8 mouse cellular contexts compared by ENCODE assay signal in the genomic region with DNA sequence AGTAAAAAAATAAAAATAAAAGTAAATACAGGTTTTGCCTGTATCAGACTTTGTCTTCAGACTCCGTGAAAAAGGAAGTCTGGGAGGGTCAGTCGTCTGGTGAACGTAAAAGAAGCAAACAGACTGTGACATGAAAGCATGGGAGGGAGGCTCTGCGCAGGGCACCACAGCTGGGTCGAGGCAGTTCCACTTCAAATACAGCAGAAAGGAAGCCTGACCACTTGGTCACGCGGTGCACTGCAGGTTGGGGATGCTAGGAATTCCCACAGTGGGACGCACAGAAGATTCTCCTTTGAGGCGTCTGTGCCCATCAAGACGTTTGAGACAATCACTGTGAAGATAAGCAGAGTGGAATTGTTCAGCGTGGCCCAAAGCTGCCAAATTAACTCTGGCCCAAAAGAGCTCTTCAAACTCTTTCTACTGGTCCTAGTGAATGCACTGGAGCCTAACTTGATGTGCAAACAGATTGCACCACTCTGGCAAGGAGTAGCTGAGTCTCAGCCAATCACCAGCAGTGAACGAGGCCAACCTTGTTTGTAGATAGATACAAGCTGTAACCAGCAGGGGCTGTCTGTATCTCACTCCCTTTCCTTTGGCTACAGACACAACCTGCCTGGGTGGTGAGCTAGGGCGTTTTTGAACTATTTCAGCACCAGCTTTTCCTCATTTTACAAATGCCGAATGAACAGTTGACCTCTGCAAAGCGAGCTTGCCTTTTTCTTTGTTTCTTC. TPM values are rescaled to one million over a fixed set of nuclear protein-coding genes. Genes with fewer than 3 reads are reported as not detected.
A peak's percentile ranks its signal among the peaks of the same experiment; 100 is the strongest.
DNase-seq lines count a peak whose midpoint lies in the region; ATAC-seq lines count a peak whose summit lies in the region.

No protein-coding gene starts in this region.

- H3K4me3 ChIP-seq in liver, embryonic 16.5 days (ENCODE audit: low read depth, low read length), result no peak overlapping the region

- H3K27me3 ChIP-seq in liver, embryonic 16.5 days (ENCODE audit: control insufficient read depth, insufficient read depth, low read depth, low read length), result no peaks in the 10 kb centered on the region

- peak; percentile 52 for DNase-seq in 416B (ENCODE audit: low read depth)
- DNase-seq in CD4-positive helper T cell, adult 2 months (ENCODE audit: low read depth, low spot score), result peak; percentile 35
- DNase-seq in cerebellum, adult 11-12 months, result peak; percentile 69
- DNase-seq in gastrocnemius, postnatal 36 days, result peak; percentile 54 to 60
- DNase-seq in ovary, postnatal 36 days (ENCODE audit: low spot score), result peak; percentile 36
- DNase-seq in spleen, postnatal 14 days (ENCODE audit: low spot score in 2 of 2), result no peak

- H3K4me1 ChIP-seq in liver, embryonic 16.5 days (ENCODE audit: control insufficient read depth, low read depth, low read length), result 0 out of 2 replicates have a peak, but pooled peaks cover 2% of the 10 kb centered on the region

- peak; percentile 79 for ATAC-seq in inflammation-experienced regulatory T-cells, adult 6 months
- ATAC-seq in liver, embryonic 16.5 days (ENCODE audit: low read depth), result peak; percentile 89

- no peak overlapping the region; the same call in 1 of the 2 replicates for H3K4me2 ChIP-seq in liver, embryonic 16.5 days (ENCODE audit: low read depth, low read length)

- H3K9me3 ChIP-seq in liver, embryonic 16.5 days (replicated peaks; ENCODE audit: control insufficient read depth, low read length), result no peaks in the 10 kb centered on the region

- intact Hi-C loops in gastrocnemius, postnatal 36 days (cut with DNase I), result no loop called here

- H3K27ac ChIP-seq in liver, embryonic 16.5 days (ENCODE audit: low read length), result no peak overlapping the region

- H3K9ac ChIP-seq in liver, embryonic 16.5 days (ENCODE audit: low read depth, low read length), result no peak overlapping the region

- no peaks in the 10 kb centered on the region for H3K36me3 ChIP-seq in liver, embryonic 16.5 days (ENCODE audit: control insufficient read depth, insufficient read depth)

- 28% methylated on average over 15 of the region's 15 CpGs for WGBS in liver, embryonic 16.5 days (ENCODE audit: insufficient replicate concordance)

RNA-seq across cellular contexts. Expression of a gene that starts 8.5 kb away (rescaled TPM):
- not detected for total RNA-seq in gastrocnemius, postnatal 36 days (2021)
- not detected for polyA plus RNA-seq in inflammation-experienced regulatory T-cells, adult 6 months (2017; shearing (Covaris generic))
- polyA plus RNA-seq in liver, embryonic 16.5 days (2015; fragmentation: Nextera tagmentation; extraction: Ambion mirVana), result 0.04 and 0.05 TPM in 2 replicates

RNA-seq across cellular contexts. Expression of a gene that starts 22.4 kb away (rescaled TPM):
- total RNA-seq in gastrocnemius, postnatal 36 days (2021), result 100 to 1,000 TPM; 302 to 321 TPM
- 10 to 100 TPM; 20.8 to 32.6 (median 31.2) TPM for polyA plus RNA-seq in inflammation-experienced regulatory T-cells, adult 6 months (2017; shearing (Covaris generic))
- 12.7 and 14.0 TPM in 2 replicates for polyA plus RNA-seq in liver, embryonic 16.5 days (2015; fragmentation: Nextera tagmentation; extraction: Ambion mirVana)

RNA-seq across cellular contexts. Expression of a gene that starts 52.0 kb away (rescaled TPM):
- 1 to 10 TPM; 1.6 to 1.9 TPM for total RNA-seq in gastrocnemius, postnatal 36 days (2021)
- under 1 TPM in 2 of 3 experiments, not detected in 1; 0.34 to 0.67 TPM for polyA plus RNA-seq in inflammation-experienced regulatory T-cells, adult 6 months (2017; shearing (Covaris generic))
- 12.2 and 13.3 TPM in 2 replicates for polyA plus RNA-seq in liver, embryonic 16.5 days (2015; fragmentation: Nextera tagmentation; extraction: Ambion mirVana)

RNA-seq across cellular contexts. Expression of a gene that starts 60.0 kb away (rescaled TPM):
- 10 to 100 TPM in 1 of 2 experiments, 1 to 10 TPM in 1; 9.8 to 10.7 TPM for total RNA-seq in gastrocnemius, postnatal 36 days (2021)
- 1 to 10 TPM in 1 of 3 experiments, under 1 TPM in 2; 0.64 to 1.1 (median 0.91) TPM for polyA plus RNA-seq in inflammation-experienced regulatory T-cells, adult 6 months (2017; shearing (Covaris generic))
- 3.9 and 5.5 TPM in 2 replicates for polyA plus RNA-seq in liver, embryonic 16.5 days (2015; fragmentation: Nextera tagmentation; extraction: Ambion mirVana)

Comparison
In these comparisons a context has a peak if more than half of its experiments do, and no peak if none do; other contexts are left out.
1. DNase-seq: peak in 416B (single experiment), CD4-positive helper T cell, adult 2 months (single experiment), cerebellum, adult 11-12 months (single experiment), gastrocnemius, postnatal 36 days (2 of 2) and ovary, postnatal 36 days (single experiment); none in spleen, postnatal 14 days (0 of 2).